Mouse (Mus musculus): ENCODE measurements around the gene Ube2j1.

Ube2j1 gene

GRCm38 (mm10) chr4:33070326-33070725 is 39.1 kb downstream of the Ube2j1 start:
- no peak for DNase-seq (ENCODE audit: low spot score in 2 of 2)

GRCm38 (mm10) chr4:33071337-33071736 is 40.1 kb downstream of the Ube2j1 start:
- DNase-seq (ENCODE audit: low spot score in 2 of 2) = no peak

GRCm38 (mm10) chr4:33072526-33073161 is 41.4 kb downstream of the Ube2j1 start:
- no peak for DNase-seq (ENCODE audit: low spot score in 2 of 2)

GRCm38 (mm10) chr4:33074406-33074805 is 43.2 kb downstream of the Ube2j1 start:
- no peak for DNase-seq (ENCODE audit: low spot score in 2 of 2)

GRCm38 (mm10) chr4:33074851-33075250 is 43.6 kb downstream of the Ube2j1 start:
- no peak for DNase-seq (ENCODE audit: low spot score in 2 of 2)

GRCm38 (mm10) chr4:33075776-33076524 is 44.7 kb downstream of the Ube2j1 start:
- DNase-seq (ENCODE audit: low spot score in 2 of 2) = no peak

- DNase-seq (ENCODE audit: low spot score in 2 of 2) = no peak
These were observed 45.9 kb downstream of the Ube2j1 start for GRCm38 (mm10) chr4:33077161-33077560.

- DNase-seq (ENCODE audit: low spot score in 2 of 2) = no peak
These were observed 46.5 kb downstream of the Ube2j1 start for GRCm38 (mm10) chr4:33077724-33078123.

GRCm38 (mm10) chr4:33078492-33078891 is 47.3 kb downstream of the Ube2j1 start:
- DNase-seq (ENCODE audit: low spot score in 2 of 2) = no peak

GRCm38 (mm10) chr4:33099118-33099694 is 68.0 kb downstream of the Ube2j1 start:
- DNase-seq (ENCODE audit: low spot score in 2 of 2) = no peak

Measured in frontal cortex, postnatal 36 days (tissue).